Mouse (Mus musculus) inflammation-experienced regulatory T-cells, adult 6 months (primary cell): Measurements from ENCODE around the gene Ssc4d. TPM values are rescaled to one million over a fixed set of nuclear protein-coding genes. Genes with fewer than 3 reads are reported as not detected.

Experiments used
- ATAC-seq: one replicate; pipeline ENCODE4 v1.8.0; 2017
- polyA plus RNA-seq, 3 experiments: library from polyadenylated mRNA; unstranded; fragments of 100-300 nt; shearing (Covaris generic); gene quantifications; one replicate each; pipeline ENCODE4 v1.2.1; 2017

The Ssc4d gene
- polyA plus RNA-seq, 3 experiments from 2014 or later, result 1.0 to 2.0 (median 1.4) TPM

DNA sequence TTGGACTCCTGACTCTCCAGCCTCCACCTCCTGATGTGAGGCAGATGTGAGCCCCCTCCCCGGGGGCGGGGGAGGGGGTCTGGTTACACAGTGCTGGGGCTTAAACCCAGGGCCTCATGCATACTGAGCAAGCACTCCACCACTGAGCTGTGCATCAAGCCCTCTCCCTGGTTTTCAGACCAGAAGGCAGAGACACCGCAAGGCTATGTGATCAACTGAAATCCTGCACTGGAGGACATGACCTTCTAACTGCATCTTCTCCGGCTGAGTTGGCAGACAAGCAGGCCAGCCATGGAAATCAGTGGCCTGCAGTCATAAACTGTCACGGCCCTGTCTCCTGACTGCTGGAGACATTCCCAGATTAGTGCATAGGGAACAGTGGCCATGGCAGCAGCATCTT, 33.7 kb downstream of the Ssc4d start:
- no peak for ATAC-seq

DNA sequence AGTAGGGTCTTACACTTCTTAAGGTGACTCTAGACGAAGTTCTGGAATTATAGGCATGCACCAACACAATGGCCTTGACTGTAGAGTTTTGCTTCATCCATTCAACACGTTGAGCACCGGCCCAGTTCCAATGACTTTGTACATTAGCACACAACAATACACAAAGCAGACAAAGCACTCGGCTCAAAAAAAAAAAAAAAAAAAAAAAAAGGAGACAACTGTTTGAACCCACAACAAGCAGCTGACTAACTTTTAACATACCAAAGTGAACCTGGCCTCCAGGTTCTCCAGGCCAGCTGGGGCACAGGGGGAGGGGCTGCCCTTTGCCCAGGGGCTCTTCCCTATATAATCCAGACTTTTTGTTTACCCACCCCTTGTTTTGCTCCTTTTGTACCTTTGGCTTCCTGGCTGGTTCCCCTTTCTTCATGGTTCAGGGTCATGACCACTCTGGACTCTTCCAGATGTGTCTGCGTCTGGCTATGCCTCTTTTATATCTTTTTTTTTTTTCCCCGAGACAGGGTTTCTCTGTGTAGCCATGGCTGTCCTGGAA, 38.6 kb downstream of the Ssc4d start:
- ATAC-seq, result no peak

DNA sequence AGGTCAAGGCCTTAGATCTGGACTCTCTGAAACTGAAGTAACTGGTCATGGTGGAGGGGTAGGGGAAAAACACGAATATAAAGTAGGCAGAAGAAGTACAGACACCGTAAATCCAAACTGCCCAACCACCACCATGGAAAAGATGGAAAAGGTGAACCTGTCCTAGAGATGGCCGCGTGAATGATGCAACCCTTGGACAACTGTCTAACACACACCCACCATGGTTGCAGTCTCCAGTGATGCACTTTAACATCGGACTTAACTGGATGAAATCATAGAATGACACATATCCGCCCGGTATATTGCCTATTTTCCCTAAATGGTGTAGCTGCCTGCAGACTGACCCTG, 39.2 kb downstream of the Ssc4d start:
- no peak for ATAC-seq

DNA sequence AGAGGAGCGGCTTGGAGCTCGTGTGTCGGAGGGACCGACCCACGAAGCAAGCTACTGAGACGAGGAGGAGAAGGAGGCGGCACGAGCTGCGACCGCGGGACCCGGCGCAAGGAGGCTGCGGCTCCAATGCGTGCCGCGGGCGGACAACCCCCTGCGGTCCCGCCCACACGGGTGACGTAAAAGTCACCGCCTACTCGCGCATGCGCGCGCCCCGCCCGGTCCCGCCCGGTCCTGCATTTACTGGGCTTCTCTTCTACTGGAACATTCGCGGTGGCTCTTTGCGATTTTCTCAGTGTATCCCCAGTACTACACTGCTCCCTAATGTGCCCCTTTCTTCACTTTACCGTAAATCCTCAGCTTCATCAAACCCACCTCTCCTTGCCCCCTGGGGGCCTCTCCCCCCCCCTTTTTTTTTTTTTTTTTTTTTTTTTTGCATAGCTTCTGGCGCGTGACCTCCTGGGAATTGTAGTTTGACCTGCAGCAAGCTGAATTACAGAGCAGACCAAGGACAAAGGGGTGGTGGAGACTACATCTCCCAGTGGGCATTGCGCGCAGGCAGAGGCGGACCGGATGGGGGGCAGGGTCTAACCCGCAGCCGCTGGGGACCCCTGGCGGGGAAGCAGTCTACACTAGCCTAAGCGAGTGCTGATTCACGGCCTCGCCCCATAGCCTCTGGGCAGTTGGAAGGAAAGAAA, 39.7 kb downstream of the Ssc4d start, which contains the start of gene Ywhag:
Ywhag (minus strand) TSS at position 136 of the 695 bp plus-strand sequence.
- peak; percentile 91 for ATAC-seq

DNA sequence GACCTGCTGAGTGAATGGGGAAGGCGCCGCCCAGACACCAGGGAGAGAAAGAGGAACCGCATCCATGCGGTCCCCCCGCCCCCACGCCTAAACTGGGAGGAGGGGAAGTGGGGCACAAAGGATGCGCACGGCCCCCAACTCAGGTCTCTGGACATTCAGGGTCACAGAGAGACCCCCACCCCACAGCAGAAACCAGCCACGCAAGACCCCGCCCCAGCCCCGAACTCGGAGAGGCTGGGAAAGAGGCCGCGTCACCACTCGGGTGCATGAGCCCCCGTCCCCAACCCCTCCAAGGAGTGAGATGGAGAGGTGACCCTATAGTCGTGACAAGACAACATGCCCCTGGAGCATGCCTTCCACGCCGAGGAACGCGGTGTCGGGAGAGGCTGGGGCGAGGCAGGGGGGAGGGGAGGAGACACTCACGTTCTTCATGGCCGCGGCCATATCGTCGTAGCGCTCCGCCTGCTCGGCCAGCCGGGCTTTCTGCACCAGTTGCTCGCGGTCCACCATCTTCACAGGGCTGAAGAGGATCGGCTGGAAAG, 40.4 kb downstream of the Ssc4d start:
- ATAC-seq, result peak; percentile 40

DNA sequence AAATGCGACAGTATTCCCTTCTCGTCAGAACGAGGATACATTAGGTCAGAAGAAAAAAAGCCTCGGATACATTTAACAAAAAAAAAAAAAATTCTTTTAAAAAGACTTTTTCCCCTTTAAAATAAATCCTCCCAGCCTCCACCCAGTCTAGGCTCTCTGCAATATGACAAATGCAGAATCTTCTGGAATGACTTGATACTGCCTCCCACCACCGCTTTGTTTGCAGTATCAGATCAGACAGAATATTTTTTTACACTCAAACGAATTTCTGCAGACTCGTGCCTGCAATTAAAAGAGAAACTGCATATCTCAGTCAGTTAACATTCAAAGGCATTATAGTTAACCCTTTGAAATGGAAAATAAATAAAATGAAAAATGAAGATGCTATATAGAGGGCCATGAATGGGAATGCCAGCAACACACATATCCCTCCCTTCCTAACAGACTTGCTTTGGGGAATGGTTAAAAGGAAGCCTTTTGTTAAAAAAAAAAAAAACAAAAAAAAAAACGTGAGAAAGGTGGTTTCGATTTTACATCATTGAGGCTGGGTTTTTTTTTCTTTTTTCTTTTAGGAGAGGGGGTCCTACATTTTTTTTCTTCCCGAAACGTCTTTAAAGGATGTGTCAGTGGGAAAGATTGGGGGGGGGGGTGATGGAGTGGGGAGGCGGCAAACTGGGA, 41.0 kb downstream of the Ssc4d start:
- ATAC-seq, result no peak

DNA sequence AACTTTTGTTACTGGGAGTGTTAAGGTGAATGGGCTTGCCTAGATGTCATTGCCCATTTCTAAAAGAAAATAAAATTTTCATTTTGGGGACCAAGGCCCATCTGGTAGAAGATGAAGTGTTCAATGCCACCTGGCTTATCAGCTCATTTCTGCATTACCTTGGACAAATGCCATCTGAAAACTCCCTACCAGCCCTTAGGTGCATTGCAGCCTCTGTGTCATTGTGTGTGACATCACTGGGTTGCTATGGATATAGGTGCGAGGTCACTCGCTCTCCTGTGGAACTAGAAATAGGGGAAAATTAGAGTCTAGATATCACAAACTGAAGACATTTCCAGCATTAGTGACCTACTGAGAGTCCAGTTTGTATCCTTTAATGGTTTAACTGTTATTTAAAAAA, 42.0 kb downstream of the Ssc4d start:
- no peak for ATAC-seq

DNA sequence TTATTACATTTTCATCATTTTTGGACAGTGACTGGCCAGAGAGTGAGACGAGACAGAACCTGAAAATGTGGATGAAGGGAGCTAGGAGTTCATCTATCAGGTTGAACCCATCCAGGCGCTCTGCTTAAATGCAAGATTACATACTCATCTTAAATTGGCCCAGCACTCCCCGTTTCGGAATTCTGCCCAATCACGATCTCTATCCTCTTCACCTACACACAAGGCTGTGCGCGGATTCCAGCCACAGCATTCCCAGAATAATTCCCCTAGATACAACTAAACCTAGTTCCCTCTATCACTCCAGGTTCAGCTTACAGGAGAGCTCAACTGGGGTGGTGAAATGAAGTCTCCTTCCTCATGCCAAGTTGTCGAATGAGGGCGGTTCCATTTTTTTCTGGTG, 42.8 kb downstream of the Ssc4d start:
- no peak for ATAC-seq

DNA sequence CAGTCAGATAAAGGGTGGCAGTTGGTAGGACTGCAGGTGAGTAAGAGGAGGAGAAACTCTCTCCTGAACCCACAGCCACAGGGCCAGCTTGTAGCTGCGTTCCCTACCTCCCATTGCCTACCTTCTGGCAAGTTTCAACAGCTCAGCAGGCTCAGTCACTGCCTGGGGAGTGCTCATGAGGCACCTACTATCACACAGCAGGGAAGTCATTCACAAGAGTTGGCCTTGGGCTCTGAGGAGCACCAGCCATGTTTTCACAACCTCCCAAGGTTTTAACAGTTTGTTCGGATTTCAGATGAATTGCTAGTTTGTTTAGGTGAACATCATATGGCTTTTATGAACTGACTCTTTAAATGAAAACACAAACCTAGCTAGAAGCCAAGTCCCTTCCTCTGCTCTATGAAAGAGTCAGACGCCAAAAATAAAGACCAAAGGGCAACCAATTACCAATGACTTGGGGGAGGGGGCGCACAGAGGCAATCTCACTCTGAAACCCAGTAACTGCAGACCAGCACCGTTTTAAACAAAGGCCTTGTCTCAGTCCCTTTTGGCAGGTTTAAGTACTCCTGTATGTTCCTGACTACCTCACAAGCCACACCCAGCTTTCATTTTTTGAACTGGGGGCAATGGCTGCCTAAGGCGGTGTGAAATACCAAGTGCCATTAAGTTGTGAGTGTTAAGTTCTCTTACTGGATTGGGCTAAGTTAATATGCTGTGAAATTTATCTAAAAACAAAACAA, 44.5 kb downstream of the Ssc4d start:
- ATAC-seq, result no peak

DNA sequence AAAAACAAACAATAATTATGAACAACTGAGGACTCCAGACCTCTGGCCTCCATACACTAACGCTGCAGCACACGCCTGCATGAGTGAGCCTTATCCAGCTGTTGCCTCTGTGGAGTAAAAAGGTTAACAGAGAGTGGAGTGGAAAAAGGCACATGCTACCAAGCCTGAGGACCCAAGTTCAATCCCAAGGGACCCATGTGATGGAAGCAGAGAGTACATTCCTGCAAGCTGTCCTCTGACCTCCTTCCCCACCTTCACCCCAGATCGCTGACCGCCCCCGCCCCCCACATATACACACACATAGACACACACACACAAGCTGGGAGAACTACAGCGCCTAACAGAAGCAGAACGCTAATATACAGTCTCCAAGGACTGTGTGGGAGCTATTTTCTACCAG, 50.4 kb downstream of the Ssc4d start:
- ATAC-seq, result no peak

DNA sequence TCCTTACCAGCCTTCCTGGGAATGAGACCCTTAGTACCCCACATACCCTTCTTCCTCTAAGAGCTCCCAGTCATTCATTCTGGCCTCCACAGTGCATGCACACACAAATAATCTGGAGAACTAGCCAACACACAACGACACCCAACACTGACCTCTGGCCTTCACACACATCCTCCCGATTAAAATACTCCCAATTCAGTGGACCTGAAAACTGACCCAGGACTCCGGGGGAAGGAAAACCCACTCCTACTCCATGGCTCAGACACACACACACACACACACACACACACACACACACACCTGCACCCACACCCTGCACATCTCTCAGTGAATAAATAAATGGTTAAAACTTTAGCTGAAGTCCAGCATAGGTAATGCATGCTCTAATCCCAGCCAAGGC, 54.4 kb downstream of the Ssc4d start:
- no peak for ATAC-seq

DNA sequence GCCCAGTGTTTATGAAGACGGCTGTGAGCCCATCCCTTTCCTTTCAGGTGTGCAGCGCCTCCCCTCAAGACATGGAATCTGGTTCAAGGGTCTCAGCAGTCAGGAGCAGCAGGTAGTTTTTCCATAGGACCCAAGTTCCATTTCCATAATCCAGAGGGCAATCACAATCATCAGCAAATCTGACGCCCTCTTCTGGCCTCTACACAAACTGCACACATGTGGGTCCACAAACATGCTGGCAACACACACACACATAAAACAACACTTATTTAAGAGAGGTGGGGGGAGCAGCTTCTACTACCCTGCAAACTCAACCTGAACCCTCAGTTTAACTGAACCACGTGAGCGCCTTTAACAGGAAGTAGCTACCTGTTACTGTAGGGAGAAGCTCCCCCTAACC, 55.7 kb downstream of the Ssc4d start:
- no peak for ATAC-seq

DNA sequence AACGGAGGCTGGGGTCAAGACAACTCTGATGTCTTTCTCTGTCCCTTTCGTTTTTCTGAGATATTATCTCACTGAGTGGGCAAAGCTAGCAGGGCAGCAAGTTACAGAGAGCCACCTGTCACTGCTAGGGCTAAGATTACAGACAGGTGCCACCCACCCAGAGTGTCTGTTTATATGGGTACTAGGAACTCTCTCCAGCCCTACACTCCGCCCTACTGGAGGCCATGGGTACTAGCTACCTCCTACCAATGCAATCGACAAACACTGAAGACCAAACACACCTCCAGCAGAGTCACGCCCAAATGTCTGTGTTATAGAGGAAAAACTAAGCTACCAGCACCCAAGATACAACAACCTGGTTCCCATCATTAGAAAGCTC, 56.3 kb downstream of the Ssc4d start:
- ATAC-seq, result no peak

DNA sequence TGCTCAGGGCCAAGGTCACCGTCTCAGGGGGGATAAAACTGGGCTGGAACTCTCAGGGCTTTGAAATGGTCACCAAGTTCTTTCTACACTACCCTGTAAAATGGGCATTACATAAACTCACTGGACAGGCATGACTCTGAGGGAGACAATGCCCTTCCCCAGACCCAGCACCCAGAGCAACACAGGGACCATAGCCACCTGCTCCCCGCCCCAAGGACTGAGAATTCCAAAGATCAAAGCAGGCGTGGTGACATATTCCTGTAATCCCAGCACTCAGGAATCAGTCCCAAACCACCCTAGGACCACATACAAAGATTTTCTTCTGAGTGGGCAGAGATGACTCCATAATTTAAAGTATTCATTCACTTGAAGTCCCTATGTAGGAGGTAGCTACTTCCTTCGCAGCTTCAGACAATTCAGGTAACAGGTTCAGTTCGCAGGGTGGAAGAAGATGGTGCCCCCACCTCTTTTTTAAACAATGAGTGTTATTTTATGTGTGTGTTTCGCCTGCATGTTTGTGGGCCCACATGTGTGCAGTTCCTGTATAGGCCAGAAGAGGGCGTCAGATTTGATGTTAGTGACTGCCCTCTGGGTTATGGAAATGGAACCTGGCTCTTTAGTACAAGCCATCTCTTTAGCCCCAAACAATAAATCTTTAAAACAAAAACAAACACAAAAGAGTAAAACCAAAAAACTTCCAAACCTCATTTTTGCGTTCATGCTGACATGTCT, 56.8 kb downstream of the Ssc4d start:
- ATAC-seq, result no peak

DNA sequence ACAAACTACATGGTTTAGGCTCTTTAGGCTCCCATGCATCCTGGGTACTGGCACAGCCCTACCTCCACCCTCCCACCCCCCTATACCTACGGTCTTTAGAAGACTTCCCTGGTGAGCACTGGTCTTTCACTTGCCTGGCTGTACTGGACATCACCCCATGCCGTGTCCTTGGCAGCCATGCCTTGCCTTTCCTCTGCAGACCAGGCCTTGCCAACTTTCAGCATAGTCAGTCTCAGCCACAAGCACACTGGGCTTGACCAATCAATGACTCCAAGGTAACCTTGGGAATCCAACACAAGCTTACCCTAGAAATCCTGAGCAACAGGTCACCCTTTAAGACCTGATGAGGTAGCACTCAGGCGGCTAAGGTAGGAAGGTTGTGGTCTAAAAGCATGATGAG, 57.7 kb downstream of the Ssc4d start:
- no peak for ATAC-seq

DNA sequence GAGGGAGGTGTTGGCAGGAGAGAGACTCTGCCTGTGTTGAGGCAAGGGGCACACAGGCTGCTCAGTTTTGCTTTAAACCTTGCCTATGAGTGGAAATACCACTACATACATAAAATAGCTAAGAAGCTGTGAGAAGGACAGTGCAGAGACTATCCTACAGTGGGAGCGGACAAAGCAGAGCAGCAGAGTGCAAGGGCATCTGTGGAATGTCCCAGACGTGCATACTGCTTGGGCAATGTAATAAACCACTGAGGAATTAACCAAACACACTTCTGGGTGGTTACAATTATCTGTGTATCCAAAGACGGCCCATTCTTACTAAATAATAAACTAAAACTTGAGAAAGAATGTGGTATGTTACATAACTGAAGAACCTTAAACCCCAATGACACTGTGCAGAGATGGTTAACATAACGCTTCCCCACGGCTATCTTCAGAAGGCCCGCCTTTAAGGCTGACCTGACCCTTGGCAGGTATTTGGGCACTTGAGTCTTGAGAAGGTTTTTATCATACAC, 58.2 kb downstream of the Ssc4d start:
- no peak for ATAC-seq

DNA sequence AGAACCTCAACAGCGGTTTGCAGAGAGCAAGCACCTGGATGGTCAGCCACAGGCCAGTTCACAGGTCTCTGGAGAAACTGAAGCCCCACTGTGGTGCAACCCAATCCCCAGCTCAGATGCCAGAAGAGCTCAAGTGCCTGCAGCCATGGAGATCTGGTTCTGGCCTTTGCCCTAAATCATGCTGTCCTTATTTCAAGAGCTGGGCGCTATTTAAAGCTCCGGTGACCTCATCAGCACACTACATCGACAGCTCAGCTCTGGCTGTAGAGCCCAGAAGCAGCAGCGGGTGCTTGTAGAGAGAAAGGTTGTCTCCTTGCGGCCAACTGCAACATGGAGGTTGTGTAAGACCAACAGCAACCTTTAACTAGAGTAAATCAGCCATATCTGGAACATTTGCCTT, 60.2 kb downstream of the Ssc4d start:
- ATAC-seq, result no peak

DNA sequence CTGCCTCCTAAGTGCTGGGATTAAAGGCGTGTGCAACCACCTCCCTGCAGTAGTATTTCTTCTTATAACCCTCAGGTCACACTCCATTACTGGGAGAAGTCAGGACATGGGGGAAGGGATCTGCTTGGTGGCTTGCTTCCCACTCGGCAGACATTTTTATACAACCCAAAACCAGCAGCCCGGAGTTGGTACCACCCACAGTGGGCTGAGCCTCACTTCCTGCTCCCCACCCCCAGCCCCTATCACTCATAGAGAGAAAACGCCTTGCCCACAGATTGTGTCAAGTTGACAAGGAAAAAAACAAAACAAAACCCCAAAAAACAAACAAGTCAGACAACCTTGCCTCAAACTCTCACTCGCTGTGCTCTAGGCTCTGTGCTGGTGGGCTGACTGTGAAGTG, 61.1 kb downstream of the Ssc4d start:
- peak; percentile 92 for ATAC-seq

DNA sequence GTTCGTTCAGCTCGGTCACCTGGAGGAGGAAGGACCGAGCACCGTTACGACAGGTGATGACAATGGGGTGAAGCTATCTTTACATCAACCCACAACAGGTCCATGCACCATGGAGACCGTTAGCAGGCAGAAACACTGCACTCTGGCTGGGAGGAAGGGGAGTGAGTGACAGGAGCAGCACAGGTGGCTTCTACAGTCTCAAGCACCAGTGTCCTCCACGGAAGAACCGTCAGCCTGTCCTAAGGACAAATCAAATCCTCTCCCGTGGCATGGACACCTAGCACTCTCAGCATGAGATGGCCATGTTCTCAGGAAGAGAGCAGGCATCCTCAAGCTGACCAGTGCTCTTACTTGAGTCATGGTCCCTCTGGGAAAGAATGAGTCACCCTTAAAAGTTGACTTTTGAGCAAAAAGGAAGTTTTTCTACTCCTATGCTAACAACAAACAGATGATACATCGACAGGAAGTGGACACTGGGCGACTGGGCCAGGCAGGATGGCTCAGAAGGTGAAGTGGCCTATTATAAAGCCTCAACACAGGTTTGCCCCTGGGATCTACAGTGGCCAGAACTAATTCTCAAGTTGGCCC, 62.6 kb downstream of the Ssc4d start:
- ATAC-seq, result no peak

DNA sequence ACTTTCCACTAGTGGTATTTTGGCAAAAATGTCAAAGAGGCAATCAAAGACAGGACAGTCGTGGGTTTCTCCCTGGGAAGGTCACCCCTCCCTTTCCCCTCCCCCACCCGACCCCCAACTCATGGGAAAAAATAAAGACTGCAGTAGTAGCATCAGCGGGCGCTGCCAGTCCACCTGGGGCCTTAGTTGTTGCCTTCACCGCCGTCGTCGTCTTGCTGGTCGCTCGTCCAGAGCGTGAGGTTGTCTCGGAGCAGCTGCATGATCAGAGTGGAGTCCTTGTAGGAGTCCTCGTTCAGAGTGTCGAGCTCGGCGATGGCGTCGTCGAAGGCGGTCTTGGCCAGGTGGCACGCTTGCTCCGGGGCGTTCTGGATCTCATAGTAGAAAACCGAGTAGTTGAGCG, 63.5 kb downstream of the Ssc4d start:
- no peak for ATAC-seq
